Mouse (Mus musculus): ENCODE results near the gene Sall2.

The Sall2 gene

DNA sequence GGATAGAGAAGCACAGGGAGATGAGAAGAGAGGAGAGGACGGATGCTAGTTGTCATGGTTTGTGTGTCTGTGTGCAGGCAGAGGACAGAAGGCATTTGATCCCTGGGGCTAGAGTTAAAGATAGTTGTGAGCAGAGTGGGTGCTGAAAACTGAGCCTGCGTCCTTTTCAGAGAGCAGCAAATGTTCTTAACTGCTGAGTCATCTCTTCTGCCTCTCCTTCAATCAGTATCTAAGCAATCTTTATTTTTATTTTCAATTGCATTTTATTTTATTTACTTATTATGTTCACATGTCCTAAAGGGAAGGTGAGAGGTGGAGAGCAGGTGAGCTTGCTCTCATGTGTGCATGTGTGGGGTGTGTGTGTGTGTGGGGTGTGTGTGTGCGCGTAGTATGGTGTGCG is 44.9 kb downstream of the Sall2 start:
- Histone ChIP-seq H3K4me1 (replicated peaks; ENCODE audit: low read depth, low read length) (peaks cover 45% of the 10 kb centered on the region), H3K36me3 (ENCODE audit: insufficient read depth, low read length) (peaks cover 32% of the 10 kb centered on the region), H3K27me3 (ENCODE audit: insufficient read depth, low read length) (no peaks in the 10 kb centered on the region), H3K9me3 (ENCODE audit: low read length) (no peaks in the 10 kb centered on the region), H3K4me3 (replicated peaks; ENCODE audit: low read length) (peak overlapping the region; percentile 35)
- TF ChIP-seq CTCF (conservative IDR thresholded peaks at IDR 0.05; ENCODE audit: low read length) (no peak), NANOG (IDR thresholded peaks at IDR 0.05; ENCODE audit: borderline replicate concordance, low read length) (no peak), POU5F1 (IDR thresholded peaks at IDR 0.05; ENCODE audit: borderline replicate concordance, low read length) (no peak)

GRCm38 (mm10) chr14:52279747-52280120 is 48.8 kb downstream of the Sall2 start:
- H3K4me3 ChIP-seq (replicated peaks; ENCODE audit: low read length): peak overlapping the region; percentile 95
- H3K36me3 ChIP-seq (ENCODE audit: insufficient read depth, low read length): peaks cover 9% of the 10 kb centered on the region
- H3K9me3 ChIP-seq (ENCODE audit: low read length): no peaks in the 10 kb centered on the region
- TF ChIP-seq NANOG (IDR thresholded peaks at IDR 0.05; ENCODE audit: borderline replicate concordance, low read length) (no peak), CTCF (conservative IDR thresholded peaks at IDR 0.05; ENCODE audit: low read length) (no peak), POU5F1 (IDR thresholded peaks at IDR 0.05; ENCODE audit: borderline replicate concordance, low read length) (no peak)
- H3K4me1 ChIP-seq (replicated peaks; ENCODE audit: low read depth, low read length): peaks cover 38% of the 10 kb centered on the region
- H3K27me3 ChIP-seq (ENCODE audit: insufficient read depth, low read length): no peaks in the 10 kb centered on the region

GRCm38 (mm10) chr14:52278932-52279746 is 49.4 kb downstream of the Sall2 start, which contains the start of the genes Tox4 and Rab2b:
Gene Tox4, plus strand, starts transcription at chr14:52279146.
Gene Rab2b, minus strand, starts transcription at chr14:52279545.
- TF ChIP-seq NANOG (IDR thresholded peaks at IDR 0.05; ENCODE audit: borderline replicate concordance, low read length): no peak
- no peak for TF ChIP-seq POU5F1 (IDR thresholded peaks at IDR 0.05; ENCODE audit: borderline replicate concordance, low read length)
- TF ChIP-seq CTCF (conservative IDR thresholded peaks at IDR 0.05; ENCODE audit: low read length): peak; percentile 88
- Histone ChIP-seq H3K27me3 (ENCODE audit: insufficient read depth, low read length) (no peaks in the 10 kb centered on the region), H3K9me3 (ENCODE audit: low read length) (no peaks in the 10 kb centered on the region), H3K4me1 (replicated peaks; ENCODE audit: low read depth, low read length) (peaks cover 33% of the 10 kb centered on the region), H3K36me3 (ENCODE audit: insufficient read depth, low read length) (peaks cover 14% of the 10 kb centered on the region), H3K4me3 (replicated peaks; ENCODE audit: low read length) (peak within 1 kb of the TSS; percentile 95)

DNA sequence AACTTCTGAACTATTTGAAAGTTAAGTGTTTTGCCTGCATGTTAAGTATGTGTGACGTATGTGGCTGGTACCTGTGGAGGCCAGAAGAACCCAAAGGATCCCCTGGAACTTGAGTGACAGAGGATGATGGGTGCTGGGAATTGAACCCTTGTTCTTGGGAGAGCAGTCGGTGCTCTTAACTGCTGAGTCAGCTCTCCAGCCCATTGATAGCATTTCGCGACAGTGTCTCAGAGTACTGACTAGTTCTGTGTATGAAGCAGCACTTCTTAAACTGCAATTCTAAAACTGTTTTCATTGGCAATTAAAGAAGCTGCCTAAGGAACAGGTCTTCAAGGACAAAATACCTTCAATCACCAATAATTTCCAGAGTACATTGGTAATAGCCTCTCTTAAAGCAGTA is 51.4 kb downstream of the Sall2 start:
- Histone ChIP-seq H3K4me3 (replicated peaks; ENCODE audit: low read length) (no peak overlapping the region), H3K9me3 (ENCODE audit: low read length) (no peaks in the 10 kb centered on the region), H3K4me1 (replicated peaks; ENCODE audit: low read depth, low read length) (peaks cover 33% of the 10 kb centered on the region), H3K27me3 (ENCODE audit: insufficient read depth, low read length) (no peaks in the 10 kb centered on the region), H3K36me3 (ENCODE audit: insufficient read depth, low read length) (peaks cover 17% of the 10 kb centered on the region)
- no peak for TF ChIP-seq NANOG (IDR thresholded peaks at IDR 0.05; ENCODE audit: borderline replicate concordance, low read length)
- no peak for TF ChIP-seq POU5F1 (IDR thresholded peaks at IDR 0.05; ENCODE audit: borderline replicate concordance, low read length)
- no peak for TF ChIP-seq CTCF (conservative IDR thresholded peaks at IDR 0.05; ENCODE audit: low read length)

DNA sequence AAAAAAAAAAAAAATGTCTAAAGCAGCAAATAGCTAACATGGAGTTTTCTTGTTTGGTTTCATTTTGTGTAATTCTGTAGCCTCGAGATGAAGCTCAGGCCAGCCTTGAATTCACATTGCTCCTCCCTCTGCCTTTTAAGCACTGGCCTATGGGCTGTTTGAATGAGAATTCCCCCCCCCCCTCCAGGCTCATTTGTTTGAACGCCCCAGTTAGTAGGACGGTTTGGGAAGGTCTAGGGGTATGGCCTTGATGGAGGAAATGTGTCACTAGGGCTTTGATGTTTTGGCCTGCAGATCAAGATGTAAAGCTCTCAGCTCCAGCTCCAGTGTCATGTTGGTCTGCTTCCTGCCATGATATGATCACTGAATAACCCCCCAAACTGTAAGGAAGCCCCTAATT is 55.8 kb downstream of the Sall2 start:
- H3K9me3 ChIP-seq (ENCODE audit: low read length): no peaks in the 10 kb centered on the region

More for the DNA sequence above, 55.8 kb downstream of the Sall2 start:
- H3K4me3 ChIP-seq (replicated peaks; ENCODE audit: low read length): no peak overlapping the region
- H3K27me3 ChIP-seq (ENCODE audit: insufficient read depth, low read length): no peaks in the 10 kb centered on the region
- TF ChIP-seq POU5F1 (IDR thresholded peaks at IDR 0.05; ENCODE audit: borderline replicate concordance, low read length): no peak
- no peak for TF ChIP-seq CTCF (conservative IDR thresholded peaks at IDR 0.05; ENCODE audit: low read length)
- no peak for TF ChIP-seq NANOG (IDR thresholded peaks at IDR 0.05; ENCODE audit: borderline replicate concordance, low read length)
- H3K36me3 ChIP-seq (ENCODE audit: insufficient read depth, low read length): peaks cover 21% of the 10 kb centered on the region
- peaks cover 22% of the 10 kb centered on the region for H3K4me1 ChIP-seq (replicated peaks; ENCODE audit: low read depth, low read length)
